Mouse (Mus musculus) CH12.LX (cell line): ENCODE data around the gene Smo.
A peak's percentile ranks its signal among the peaks of the same experiment; 100 is the strongest.

Experiments
- CTCF ChIP-seq, 2 experiments: IDR thresholded peaks in 1 of 2; conservative IDR thresholded peaks in 1 of 2; 2 replicates each; pipeline ENCODE4 v1.5.1; 2011 to 2012; ENCODE audit warnings: low read depth in 2 of 2, low read length in 2 of 2, improper control_type of control experiment in 1 of 2, inconsistent platforms in 1 of 2, mild to moderate bottlenecking in 1 of 2, moderate library complexity in 1 of 2
- EP300 ChIP-seq: IDR thresholded peaks from 2 replicates; pipeline ENCODE4 v1.6.1; 2011; ENCODE audit warnings: low read length, improper control_type of control experiment
- ETS1 ChIP-seq: conservative IDR thresholded peaks from 2 replicates; pipeline ENCODE4 v1.6.1; 2012; ENCODE audit warnings: low read depth, mild to moderate bottlenecking, inconsistent platforms, low read length, improper control_type of control experiment, moderate library complexity
- MAFK ChIP-seq: IDR thresholded peaks from 2 replicates; pipeline ENCODE4 v1.6.1; 2011; ENCODE audit warnings: low read length, improper control_type of control experiment; ENCODE audit not compliant: insufficient replicate concordance
- POLR2A ChIP-seq: IDR thresholded peaks from 2 replicates; pipeline ENCODE4 v1.6.1; 2011; ENCODE audit warnings: low read depth, mild to moderate bottlenecking, improper control_type of control experiment, low read length
- POLR2AphosphoS2 ChIP-seq: IDR thresholded peaks from 2 replicates; pipeline ENCODE4 v1.6.1; 2011; ENCODE audit warnings: low read depth, low read length, improper control_type of control experiment
- UBTF ChIP-seq: IDR thresholded peaks from 2 replicates; pipeline ENCODE4 v1.6.1; 2012; ENCODE audit warnings: low read depth, mild to moderate bottlenecking, inconsistent platforms, low read length, improper control_type of control experiment, moderate library complexity
- ZNF384 ChIP-seq: IDR thresholded peaks from 2 replicates; pipeline ENCODE4 v1.6.1; 2012; ENCODE audit warnings: low read depth, low read length, improper control_type of control experiment, inconsistent platforms

- TF ChIP-seq POLR2AphosphoS2 (no peak), CTCF (conservative IDR thresholded peaks at IDR 0.05 in 1 of 2, IDR thresholded peaks at IDR 0.05 in 1 of 2; ENCODE audit: low read depth in 2 of 2, low read length in 2 of 2) (peak in 1 of 2 experiments; percentile 53; a peak in 2 of 4 replicates), UBTF (no peak), EP300 (no peak), POLR2A (no peak), MAFK (no peak), ZNF384 (no peak), ETS1 (no peak)
These were observed 31.6 kb downstream of the Smo start for GRCm38 (mm10) chr6:29766874-29767273.
